Mouse (Mus musculus) spleen, adult 10 weeks (tissue): ENCODE results near the gene Olfr608. TPM values are rescaled to one million over a fixed set of nuclear protein-coding genes. Genes with fewer than 3 reads are reported as not detected.

Experiments used
- polyA plus RNA-seq: library from polyadenylated mRNA; stranded (reverse); fragments of 350-450 nt; fragmentation: Illumina TruSeq; extraction: RNeasy Lipid Tissue Mini Kit (QIAGEN cat#74804); gene quantifications from one replicate; pipeline ENCODE4 v1.2.3, GENCODE M21; 2015; ENCODE audit warnings: low replicate concordance; ENCODE audit not compliant: insufficient read depth

The Olfr608 gene
- polyA plus RNA-seq = not detected

DNA sequence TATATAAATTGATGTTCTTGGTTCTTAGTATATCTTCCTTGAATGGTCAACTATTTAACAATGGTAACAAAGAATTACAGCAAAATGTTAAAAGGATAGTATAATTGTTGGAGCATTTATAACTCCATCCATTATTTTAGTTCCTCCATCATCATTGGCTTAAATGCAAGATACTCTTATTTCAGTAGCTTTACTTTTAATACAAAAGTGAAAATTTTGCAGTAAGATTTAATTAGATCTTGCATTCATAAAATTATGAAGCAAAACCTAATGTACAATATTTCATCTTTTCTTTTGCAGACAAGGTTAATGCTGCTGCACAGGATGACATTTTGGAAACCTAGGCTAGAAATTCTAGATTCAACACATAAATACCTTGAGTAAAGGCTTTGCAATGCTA is at the start of gene Olfr608:
Gene Olfr608, plus strand, starts transcription at position 301 of the 400 bp plus-strand sequence.

DNA sequence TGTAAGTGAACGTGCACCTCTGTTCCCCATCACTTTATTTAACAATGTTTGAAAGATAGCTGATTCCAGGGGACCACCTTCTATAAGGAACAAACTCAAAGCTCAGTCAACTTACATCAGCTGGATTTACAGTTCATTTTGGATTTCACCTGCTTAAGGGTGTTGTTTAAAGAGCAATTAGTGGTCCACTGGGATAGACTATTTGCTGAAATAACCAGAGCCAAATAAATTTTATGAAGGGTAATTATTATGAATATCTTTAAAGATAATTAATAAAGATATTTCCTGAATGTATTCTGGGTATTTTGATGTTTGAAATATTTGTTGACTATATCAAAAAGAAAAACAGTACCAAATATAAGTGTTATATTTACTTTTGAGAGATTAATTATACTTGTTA is 24.3 kb upstream of the Olfr608 start, which contains the start of gene Olfr605:
Gene Olfr605, minus strand, starts transcription at position 101 of the 400 bp plus-strand sequence.

DNA sequence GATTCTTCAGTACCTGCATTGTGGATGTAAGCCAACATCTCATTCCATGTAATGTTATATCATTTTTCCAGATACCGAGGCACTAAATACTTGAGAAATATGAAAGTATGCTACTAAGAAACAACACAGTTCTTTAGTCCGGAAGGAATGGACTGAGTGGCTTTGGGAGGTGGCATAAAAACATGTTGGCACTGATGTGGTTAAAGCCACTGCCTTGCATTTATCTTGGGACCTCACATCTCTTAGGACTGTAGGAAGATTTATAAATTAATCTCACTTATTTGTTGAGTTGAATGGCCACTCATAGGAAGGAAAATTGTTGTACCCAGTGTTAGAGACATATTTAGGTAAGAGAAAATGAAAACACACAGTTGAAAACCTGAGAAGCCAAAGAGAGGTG is 20.9 kb upstream of the Olfr608 start, which contains the start of gene Olfr606:
Gene Olfr606, plus strand, starts transcription at position 301 of the 400 bp plus-strand sequence.

DNA sequence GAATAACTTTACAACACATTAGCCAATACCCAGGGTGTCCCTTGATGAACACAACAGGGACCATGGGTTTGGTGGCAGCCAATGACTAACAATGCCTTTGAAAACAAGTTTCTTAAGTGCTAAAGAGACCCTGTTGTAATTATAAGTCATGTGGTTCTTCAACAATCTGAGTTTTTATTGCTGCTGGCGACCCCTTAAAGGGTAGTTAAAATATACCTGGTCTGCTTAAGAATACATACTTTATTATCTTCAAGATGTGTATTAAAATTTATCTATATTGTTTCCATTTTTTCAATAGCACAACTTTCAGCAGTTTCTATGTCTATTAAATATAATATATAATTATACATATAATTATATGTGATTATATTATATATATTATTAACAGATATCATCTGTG is 28.3 kb downstream of the Olfr608 start, which contains the start of gene Olfr609:
Gene Olfr609, minus strand, starts transcription at position 101 of the 400 bp plus-strand sequence.

DNA sequence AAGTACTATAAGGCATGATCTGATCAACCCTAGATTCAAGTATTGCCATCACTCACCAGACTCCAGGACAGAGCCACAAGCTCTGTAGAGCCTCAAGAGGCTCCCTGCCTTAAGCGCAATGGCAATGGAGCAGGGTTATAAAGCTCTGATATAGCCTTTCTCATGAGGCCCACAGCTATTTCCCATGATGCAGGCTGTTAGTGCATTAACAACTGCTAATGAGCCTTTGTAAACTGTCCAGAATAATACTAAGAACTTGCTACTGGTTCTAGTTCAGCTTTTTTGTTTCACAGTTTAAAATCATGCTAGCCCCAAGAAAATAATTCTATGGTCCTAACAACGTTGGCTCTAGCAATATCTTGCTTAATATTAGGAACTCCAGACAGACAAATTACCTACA is 42.3 kb downstream of the Olfr608 start, which contains the start of gene Olfr610:
Gene Olfr610, minus strand, starts transcription at position 101 of the 400 bp plus-strand sequence.

DNA sequence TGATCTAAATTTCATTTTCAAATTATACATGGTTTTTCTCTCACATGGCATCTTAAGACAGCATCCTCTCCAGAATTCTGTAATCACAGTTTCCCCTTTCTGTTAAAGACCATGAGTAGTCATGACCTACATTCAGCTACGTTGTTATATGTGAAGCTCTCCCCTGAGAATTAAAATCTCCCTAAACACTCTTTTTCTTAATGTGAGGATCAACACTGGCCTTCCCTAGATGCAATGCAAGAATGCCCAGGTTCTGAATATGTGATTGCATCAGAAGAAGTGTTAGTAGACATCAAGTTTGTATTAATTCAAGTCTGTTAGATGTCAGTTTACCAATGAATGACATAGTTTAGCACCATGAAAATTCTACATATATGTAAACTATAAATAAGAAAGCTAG is 51.1 kb downstream of the Olfr608 start, which contains the start of gene Olfr611:
Gene Olfr611, minus strand, starts transcription at position 101 of the 400 bp plus-strand sequence.

Other genes with a start within 250 kb of the Olfr608 start
- gene Usp17ld, start 217.4 kb upstream of the Olfr608 start, polyA plus RNA-seq = not detected
- gene Olfr596, start 164.2 kb upstream of the Olfr608 start, polyA plus RNA-seq = not detected
- not detected for gene Olfr597, start 153.6 kb upstream of the Olfr608 start, polyA plus RNA-seq
- gene Olfr598, start 146.3 kb upstream of the Olfr608 start, polyA plus RNA-seq = not detected
- gene Olfr599, start 134.0 kb upstream of the Olfr608 start, polyA plus RNA-seq = not detected
- not detected for gene Olfr600, start 120.2 kb upstream of the Olfr608 start, polyA plus RNA-seq
- not detected for gene Olfr601, start 107.2 kb upstream of the Olfr608 start, polyA plus RNA-seq
- not detected for gene Olfr603, start 83.7 kb upstream of the Olfr608 start, polyA plus RNA-seq
- not detected for gene Usp17lc, start 54.8 kb upstream of the Olfr608 start, polyA plus RNA-seq
- not detected for gene Olfr605, start 24.4 kb upstream of the Olfr608 start, polyA plus RNA-seq
- gene Olfr606, start 20.8 kb upstream of the Olfr608 start, polyA plus RNA-seq = not detected
- not detected for gene Olfr607, start 5.7 kb upstream of the Olfr608 start, polyA plus RNA-seq
- gene Olfr609, start 28.2 kb downstream of the Olfr608 start, polyA plus RNA-seq = not detected
- not detected for gene Olfr610, start 42.2 kb downstream of the Olfr608 start, polyA plus RNA-seq
- not detected for gene Olfr611, start 51.0 kb downstream of the Olfr608 start, polyA plus RNA-seq
- not detected for gene Olfr612, start 72.8 kb downstream of the Olfr608 start, polyA plus RNA-seq
- gene Olfr613, start 78.2 kb downstream of the Olfr608 start, polyA plus RNA-seq = not detected
- not detected for gene Olfr615, start 86.2 kb downstream of the Olfr608 start, polyA plus RNA-seq
- not detected for gene Olfr616, start 99.3 kb downstream of the Olfr608 start, polyA plus RNA-seq
- gene Olfr617, start 103.2 kb downstream of the Olfr608 start, polyA plus RNA-seq = not detected
- not detected for gene Olfr618, start 120.2 kb downstream of the Olfr608 start, polyA plus RNA-seq
- not detected for gene Olfr619, start 130.7 kb downstream of the Olfr608 start, polyA plus RNA-seq
- gene Olfr620, start 142.7 kb downstream of the Olfr608 start, polyA plus RNA-seq = not detected
- not detected for gene Olfr622, start 172.8 kb downstream of the Olfr608 start, polyA plus RNA-seq
- not detected for gene Olfr623, start 193.8 kb downstream of the Olfr608 start, polyA plus RNA-seq
- 0.14 TPM for gene Olfr624, start 201.3 kb downstream of the Olfr608 start, polyA plus RNA-seq
- gene Olfr625-ps1, start 212.8 kb downstream of the Olfr608 start, polyA plus RNA-seq = not detected
- not detected for gene Olfr243, start 244.8 kb downstream of the Olfr608 start, polyA plus RNA-seq